Mouse (Mus musculus) bone marrow macrophage, adult 2 months (primary cell): ENCODE measurements around the gene Gm17606.

Experiments
- CTCF ChIP-seq: IDR thresholded peaks from 2 replicates; pipeline ENCODE4 v1.5.1; 2012; ENCODE audit warnings: low read depth, mild to moderate bottlenecking, low read length, moderate library complexity
- POLR2A ChIP-seq: IDR thresholded peaks from 2 replicates; pipeline ENCODE4 v1.6.1; 2012; ENCODE audit warnings: mild to moderate bottlenecking, low read depth, low read length, borderline replicate concordance

GRCm38 (mm10) chr14:54609245-54609644, 31.5 kb upstream of the Gm17606 start:
- TF ChIP-seq CTCF (no peak), POLR2A (no peak)
